Mouse (Mus musculus) ES-Bruce4 (cell line): Measurements from ENCODE around the gene Slit3. TPM values are rescaled to one million over a fixed set of nuclear protein-coding genes. Genes with fewer than 3 reads are reported as not detected.

Experiments used
- H3K27ac ChIP-seq: 2 replicates; pipeline ENCODE4 v1.5.1; 2012; ENCODE audit warnings: low read length, inconsistent platforms; ENCODE audit not compliant: insufficient read depth
- H3K27me3 ChIP-seq: 2 replicates; pipeline ENCODE4 v1.6.1; 2012; ENCODE audit warnings: mild to moderate bottlenecking, low read length, inconsistent platforms; ENCODE audit not compliant: control insufficient read depth, poor library complexity, insufficient read depth, severe bottlenecking
- H3K36me3 ChIP-seq: 2 replicates; pipeline ENCODE4 v1.6.1; 2012; ENCODE audit warnings: inconsistent platforms, mild to moderate bottlenecking, low read length, moderate library complexity; ENCODE audit not compliant: control insufficient read depth, poor library complexity, insufficient read depth, severe bottlenecking
- H3K4me1 ChIP-seq: one replicate; pipeline ENCODE4 v1.8.1; 2011; ENCODE audit warnings: low read length; ENCODE audit not compliant: control insufficient read depth, insufficient read depth
- H3K4me3 ChIP-seq: 2 replicates; pipeline ENCODE4 v1.5.1; 2011; ENCODE audit warnings: low read depth, mild to moderate bottlenecking, low read length
- H3K9ac ChIP-seq: 2 replicates; pipeline ENCODE4 v1.6.1; 2012; ENCODE audit warnings: low read depth, mild to moderate bottlenecking, inconsistent platforms; ENCODE audit not compliant: poor library complexity, severe bottlenecking
- H3K9me3 ChIP-seq: replicated peaks from 2 replicates; pipeline ENCODE4 v1.6.1; 2012; ENCODE audit warnings: mild to moderate bottlenecking, low read length, inconsistent platforms; ENCODE audit not compliant: control insufficient read depth, poor library complexity, insufficient read depth, severe bottlenecking
- CTCF ChIP-seq: IDR thresholded peaks from one replicate; pipeline ENCODE4 v1.8.1; 2011; ENCODE audit warnings: low read depth, low read length
- EP300 ChIP-seq: IDR thresholded peaks from 2 replicates; pipeline ENCODE4 v1.6.1; 2011; ENCODE audit warnings: low read depth, low read length; ENCODE audit not compliant: insufficient read depth
- POLR2A ChIP-seq: IDR thresholded peaks from one replicate; pipeline ENCODE4 v1.8.1; 2011; ENCODE audit warnings: low read length; ENCODE audit not compliant: insufficient read depth
- polyA plus RNA-seq: library from polyadenylated mRNA; stranded (reverse); fragments of >200 nt; gene quantifications from 2 replicates; pipeline ENCODE4 v1.2.4, GENCODE M21; 2011; ENCODE audit warnings: low read depth; ENCODE audit not compliant: missing spikeins, insufficient read depth, insufficient read length

Gene Slit3
- polyA plus RNA-seq, 1 experiment: 2.8 TPM

DNA sequence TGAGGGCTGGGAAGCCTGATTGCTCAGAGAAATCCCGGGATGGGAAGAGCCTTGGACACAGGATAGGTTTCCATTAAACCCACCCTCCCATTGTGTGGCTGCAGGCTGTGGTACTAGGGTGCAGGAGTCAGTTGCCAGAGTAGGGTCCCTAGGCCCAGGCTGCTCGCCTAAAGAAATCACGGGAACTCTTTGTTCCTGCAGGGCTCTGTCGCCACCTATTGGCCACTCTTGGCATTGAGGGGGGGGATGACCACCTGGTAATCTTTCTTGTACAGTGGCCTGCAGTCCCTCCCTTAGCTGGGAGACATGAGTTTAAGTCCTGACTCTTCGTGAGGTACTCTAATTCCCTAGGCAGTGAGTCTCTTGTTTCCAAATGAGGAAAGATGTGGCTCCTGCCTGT, 572.1 kb downstream of the Slit3 start:
- no peaks in the 10 kb centered on the region for H3K27me3 ChIP-seq
- TF ChIP-seq POLR2A (no peak), CTCF (peak; percentile 82), EP300 (no peak)
- H3K9me3 ChIP-seq: no peaks in the 10 kb centered on the region
- no peak overlapping the region for H3K4me3 ChIP-seq
- H3K36me3 ChIP-seq: no peaks in the 10 kb centered on the region
- H3K9ac ChIP-seq: no peak overlapping the region
- H3K4me1 ChIP-seq: no peaks in the 10 kb centered on the region
- H3K27ac ChIP-seq: no peak overlapping the region

DNA sequence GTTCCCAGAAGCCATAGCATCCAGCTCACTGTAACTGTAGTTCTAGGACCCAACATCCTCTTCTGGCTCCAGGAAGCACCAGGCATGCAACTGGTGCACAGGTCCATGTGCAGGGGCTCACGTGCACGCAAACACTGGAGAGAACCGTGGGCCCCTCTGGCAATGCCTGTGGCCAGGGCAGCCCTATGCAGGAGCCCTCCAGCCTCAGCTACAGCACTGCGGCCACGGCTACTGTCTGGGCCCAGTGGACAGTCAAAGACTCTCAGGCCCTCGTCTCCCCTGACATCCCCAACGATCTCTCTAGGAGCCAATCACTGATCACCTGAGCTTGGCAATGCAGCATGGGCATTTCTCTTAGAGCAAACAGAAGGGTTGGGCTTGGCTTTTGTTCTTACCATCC, 572.6 kb downstream of the Slit3 start:
- Histone ChIP-seq H3K9me3 (no peaks in the 10 kb centered on the region), H3K9ac (no peak overlapping the region), H3K27ac (no peak overlapping the region), H3K36me3 (no peaks in the 10 kb centered on the region), H3K27me3 (no peaks in the 10 kb centered on the region), H3K4me3 (no peak overlapping the region), H3K4me1 (no peaks in the 10 kb centered on the region)
- TF ChIP-seq POLR2A: no peak
- TF ChIP-seq EP300: no peak
- TF ChIP-seq CTCF: no peak

- Histone ChIP-seq H3K9ac (no peak overlapping the region), H3K4me1 (no peaks in the 10 kb centered on the region), H3K36me3 (no peaks in the 10 kb centered on the region), H3K27ac (no peak overlapping the region), H3K27me3 (no peaks in the 10 kb centered on the region), H3K4me3 (no peak overlapping the region), H3K9me3 (no peaks in the 10 kb centered on the region)
- no peak for TF ChIP-seq CTCF
- no peak for TF ChIP-seq POLR2A
- no peak for TF ChIP-seq EP300
Observed at GRCm38 (mm10) chr11:35697476-35697875, 576.5 kb downstream of the Slit3 start.

GRCm38 (mm10) chr11:35698901-35699300, 577.9 kb downstream of the Slit3 start:
- TF ChIP-seq POLR2A: no peak
- no peak for TF ChIP-seq CTCF
- no peak for TF ChIP-seq EP300
- H3K9ac ChIP-seq: no peak overlapping the region
- no peak overlapping the region for H3K4me3 ChIP-seq
- no peaks in the 10 kb centered on the region for H3K9me3 ChIP-seq
- no peaks in the 10 kb centered on the region for H3K27me3 ChIP-seq
- H3K27ac ChIP-seq: no peak overlapping the region
- no peaks in the 10 kb centered on the region for H3K36me3 ChIP-seq
- no peaks in the 10 kb centered on the region for H3K4me1 ChIP-seq

DNA sequence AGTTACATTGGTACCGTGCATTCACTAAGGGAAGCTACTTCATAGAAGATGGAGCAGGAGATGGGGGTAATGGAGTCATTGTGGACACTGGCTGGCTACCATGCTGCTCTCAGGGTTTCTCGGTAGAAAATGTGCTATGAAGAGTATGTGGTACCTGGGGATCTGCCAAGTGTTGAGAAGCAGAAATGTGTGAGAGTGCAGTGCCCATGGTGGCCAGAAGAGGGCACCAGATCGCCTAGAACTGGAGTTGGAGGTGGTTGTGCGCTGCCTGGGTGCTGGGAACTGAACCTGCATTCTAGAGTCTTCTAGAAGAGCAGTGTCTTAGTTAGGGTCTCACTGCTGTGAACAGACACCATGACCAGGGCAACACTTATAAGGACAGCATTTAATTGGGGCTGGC, 582.4 kb downstream of the Slit3 start:
- no peaks in the 10 kb centered on the region for H3K4me1 ChIP-seq
- no peaks in the 10 kb centered on the region for H3K36me3 ChIP-seq
- H3K27ac ChIP-seq: no peak overlapping the region
- no peaks in the 10 kb centered on the region for H3K27me3 ChIP-seq
- TF ChIP-seq CTCF (peak; percentile 88), POLR2A (no peak), EP300 (no peak)
- no peak overlapping the region for H3K9ac ChIP-seq
- H3K9me3 ChIP-seq: no peaks in the 10 kb centered on the region
- no peak overlapping the region for H3K4me3 ChIP-seq

GRCm38 (mm10) chr11:35704381-35704780, 583.4 kb downstream of the Slit3 start:
- Histone ChIP-seq H3K27ac (no peak overlapping the region), H3K9ac (no peak overlapping the region), H3K27me3 (no peaks in the 10 kb centered on the region), H3K4me1 (no peaks in the 10 kb centered on the region), H3K4me3 (no peak overlapping the region), H3K9me3 (no peaks in the 10 kb centered on the region), H3K36me3 (no peaks in the 10 kb centered on the region)
- TF ChIP-seq CTCF: no peak
- TF ChIP-seq POLR2A: no peak
- TF ChIP-seq EP300: no peak
